ENCODE assay signal across 8 mouse cellular contexts in the genomic region with DNA sequence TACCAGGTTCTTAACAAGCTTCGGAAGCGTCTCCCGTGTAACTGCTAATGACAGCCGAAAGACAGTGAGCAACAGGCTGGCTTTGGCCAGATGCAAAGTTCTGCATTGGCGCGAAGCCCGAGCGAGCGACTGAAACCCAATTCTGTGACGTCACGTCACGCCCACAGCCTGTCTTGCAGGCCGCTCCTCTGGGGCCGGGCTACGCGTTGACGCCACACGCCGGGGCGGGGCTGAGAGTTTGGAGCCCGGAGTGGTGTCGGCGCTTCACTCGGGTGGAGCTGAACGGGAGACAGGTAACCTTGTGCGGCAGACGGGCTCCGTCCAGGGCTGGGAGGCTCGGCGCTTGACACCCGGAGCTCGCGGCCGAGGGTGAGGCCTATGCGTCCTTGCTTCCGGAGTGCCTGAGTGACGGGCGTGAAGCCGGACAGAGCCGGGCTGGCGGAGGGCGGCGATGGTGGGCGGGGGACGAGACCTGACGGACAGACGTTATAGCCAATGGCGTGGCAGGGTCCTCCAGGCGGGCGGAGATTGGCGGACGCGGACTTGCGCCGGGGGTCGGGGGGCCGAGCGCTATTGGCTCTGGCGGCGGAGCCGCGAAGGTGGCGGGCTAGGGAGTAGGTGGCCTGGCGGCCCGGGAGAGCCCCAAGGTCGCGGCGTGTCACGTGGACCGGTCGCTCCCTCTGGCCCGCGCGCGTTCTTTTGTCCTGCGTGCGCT. TPM values are rescaled to one million over a fixed set of nuclear protein-coding genes. Genes with fewer than 3 reads are reported as not detected.
A peak's percentile ranks its signal among the peaks of the same experiment; 100 is the strongest.
DNase-seq lines count a peak whose midpoint lies in the region; ATAC-seq lines count a peak whose summit lies in the region.

A gene (plus strand): TSS at position 233 of the 715 bp plus-strand sequence.

- H3K9me3 ChIP-seq in hindbrain, embryonic 16.5 days (ENCODE audit: control insufficient read depth, low read length), result no peaks in the 10 kb centered on the region

- H3K36me3 ChIP-seq in hindbrain, embryonic 16.5 days (ENCODE audit: control insufficient read depth, insufficient read depth, low read length), result no peaks in the 10 kb centered on the region
- H3K36me3 ChIP-seq in macrophage (ENCODE audit: inconsistent target), result no peaks in the 10 kb centered on the region; the same call in 1 of the 2 replicates

- peak within 1 kb of the TSS; percentile 89 for H3K9ac ChIP-seq in hindbrain, embryonic 16.5 days (ENCODE audit: low read depth, low read length)

- H3K4me1 ChIP-seq in hindbrain, embryonic 16.5 days (ENCODE audit: control insufficient read depth, insufficient read depth, low read depth, low read length), result peaks cover 5% of the 10 kb centered on the region

- peak within 1 kb of the TSS; percentile 92 for H3K4me3 ChIP-seq in hindbrain, embryonic 16.5 days (ENCODE audit: low read length)
- peak within 1 kb of the TSS; percentile 69 for H3K4me3 ChIP-seq in macrophage (ENCODE audit: inconsistent target)

- under 1% methylated on average over 55 of the region's 77 CpGs for WGBS in hindbrain, embryonic 16.5 days
- under 1% methylated on average over 60 of the region's 77 CpGs for WGBS in macrophage (ENCODE audit: missing documents)

- peak; percentile 99 for DNase-seq in WW6 (ENCODE audit: low read depth, low spot score)
- DNase-seq in cerebellum, postnatal 4 days (ENCODE audit: low spot score in 2 of 2), result peak; percentile 99
- peak; percentile 99 for DNase-seq in gastrocnemius, adult 18-20 months (ENCODE audit: low spot score)
- DNase-seq in left cerebral cortex, adult 18-20 months (ENCODE audit: low spot score in 2 of 2), result peak; percentile 98 to 99
- DNase-seq in right cerebral cortex, adult 18-20 months, result peak; percentile 99
- peak; percentile 96 for DNase-seq in urinary bladder, postnatal 10 days (ENCODE audit: low spot score)

- peak within 1 kb of the TSS; percentile 95 for H3K27ac ChIP-seq in hindbrain, embryonic 16.5 days (ENCODE audit: low read depth, low read length)
- peak within 1 kb of the TSS; percentile 48 for H3K27ac ChIP-seq in macrophage

- H3K79me2 ChIP-seq in macrophage (ENCODE audit: inconsistent target), result peaks cover 45% of the 10 kb centered on the region

- peak; percentile 99 for ATAC-seq in hindbrain, embryonic 16.5 days

- H3K4me2 ChIP-seq in hindbrain, embryonic 16.5 days (ENCODE audit: low read length), result peak within 1 kb of the TSS; percentile 68

- no peaks in the 10 kb centered on the region for H3K27me3 ChIP-seq in hindbrain, embryonic 16.5 days (replicated peaks; ENCODE audit: control insufficient read depth, insufficient read depth, low read length)

RNA-seq across cellular contexts. Expression of the gene that starts here (rescaled TPM):
- total RNA-seq in gastrocnemius, adult 18-20 months (2021), result 100 to 1,000 TPM; 668 to 737 TPM
- polyA plus RNA-seq in hindbrain, embryonic 16.5 days (2015; fragmentation: Nextera tagmentation; extraction: Ambion mirVana), result 142 and 153 TPM in 2 replicates
- 100 to 1,000 TPM; 228 to 260 TPM for total RNA-seq in left cerebral cortex, adult 18-20 months (2021)
- 100 to 1,000 TPM in 14 of 26 experiments, 10 to 100 TPM in 12; 40.4 to 138 (median 104) TPM for total RNA-seq in macrophage (2018; cell fraction: chromatin; rRNA removed)
- 100 to 1,000 TPM in 2 of 26 experiments, 10 to 100 TPM in 24; 68.4 to 103 (median 89.7) TPM for total RNA-seq in macrophage (2018; cell fraction: cytosol; rRNA removed)
- total RNA-seq in macrophage (2018; cell fraction: nucleus; rRNA removed), result 100 to 1,000 TPM in 9 of 26 experiments, 10 to 100 TPM in 17; 50.3 to 122 (median 93.4) TPM
- polyA plus RNA-seq in macrophage (2018), result 73.2 to 90.4 TPM (median 78.8 TPM) in 3 replicates

Comparison
In these comparisons a context has a peak if more than half of its experiments do, and no peak if none do; other contexts are left out.
1. Peak in every context shown above with its lines: DNase-seq, ATAC-seq, H3K4me3 ChIP-seq and H3K27ac ChIP-seq.